Mouse (Mus musculus) stomach, postnatal 0 days (tissue): Measurements from ENCODE around the gene Il10.

ENCODE experiments used
- CTCF ChIP-seq: IDR thresholded peaks from 2 replicates; pipeline ENCODE4 v1.5.1; 2016; ENCODE audit warnings: antibody characterized with exemption, low read depth, mild to moderate bottlenecking, moderate library complexity
- EP300 ChIP-seq: optimal IDR thresholded peaks from 2 replicates; pipeline ENCODE3; 2016; ENCODE audit warnings: antibody characterized with exemption

- peak; percentile 89 for TF ChIP-seq CTCF
- no peak for TF ChIP-seq EP300
These were observed 33.6 kb downstream of the Il10 start for GRCm38 (mm10) chr1:131053239-131053638.
